Mouse (Mus musculus): Measurements from ENCODE around the gene Sh3tc1.

Gene Sh3tc1

GRCm38 (mm10) chr5:35755131-35755733 lies 15.4 kb upstream of the Sh3tc1 start:
- DNase-seq (ENCODE audit: low spot score) = peak; percentile 75

- no peak for DNase-seq (ENCODE audit: low spot score)
Observed at GRCm38 (mm10) chr5:35751016-35751415, 11.2 kb upstream of the Sh3tc1 start.

GRCm38 (mm10) chr5:35750026-35750425 lies 10.2 kb upstream of the Sh3tc1 start:
- no peak for DNase-seq (ENCODE audit: low spot score)

GRCm38 (mm10) chr5:35749416-35749815 lies 9.6 kb upstream of the Sh3tc1 start:
- DNase-seq (ENCODE audit: low spot score) = no peak

- peak; percentile 74 for DNase-seq (ENCODE audit: low spot score)
Observed at GRCm38 (mm10) chr5:35746910-35747309, 7.1 kb upstream of the Sh3tc1 start.

- DNase-seq (ENCODE audit: low spot score) = no peak
Observed at GRCm38 (mm10) chr5:35745406-35745805, 5.6 kb upstream of the Sh3tc1 start.

- no peak for DNase-seq (ENCODE audit: low spot score)
Observed at GRCm38 (mm10) chr5:35743990-35744722, 4.4 kb upstream of the Sh3tc1 start.

- DNase-seq (ENCODE audit: low spot score) = peak; percentile 87
Observed at GRCm38 (mm10) chr5:35743238-35743951, 3.6 kb upstream of the Sh3tc1 start.

- no peak for DNase-seq (ENCODE audit: low spot score)
Observed at GRCm38 (mm10) chr5:35741225-35741820, 1.5 kb upstream of the Sh3tc1 start.

- DNase-seq (ENCODE audit: low spot score) = no peak
Observed at GRCm38 (mm10) chr5:35740716-35741115, 929 bp upstream of the Sh3tc1 start.

- DNase-seq (ENCODE audit: low spot score) = no peak
Observed at GRCm38 (mm10) chr5:35739005-35739404, 782 bp downstream of the Sh3tc1 start.

GRCm38 (mm10) chr5:35737231-35737901 lies 2.4 kb downstream of the Sh3tc1 start:
- peak; percentile 66 for DNase-seq (ENCODE audit: low spot score)

- DNase-seq (ENCODE audit: low spot score) = no peak
Observed at GRCm38 (mm10) chr5:35733523-35733922, 6.3 kb downstream of the Sh3tc1 start.

GRCm38 (mm10) chr5:35731006-35731405 lies 8.8 kb downstream of the Sh3tc1 start:
- DNase-seq (ENCODE audit: low spot score) = no peak

GRCm38 (mm10) chr5:35730552-35730951 lies 9.2 kb downstream of the Sh3tc1 start:
- DNase-seq (ENCODE audit: low spot score) = no peak

- peak; percentile 79 for DNase-seq (ENCODE audit: low spot score)
Observed at GRCm38 (mm10) chr5:35729844-35730243, 9.9 kb downstream of the Sh3tc1 start.

GRCm38 (mm10) chr5:35728957-35729460 lies 10.8 kb downstream of the Sh3tc1 start:
- DNase-seq (ENCODE audit: low spot score) = peak; percentile 87

GRCm38 (mm10) chr5:35728344-35728956 lies 11.3 kb downstream of the Sh3tc1 start:
- DNase-seq (ENCODE audit: low spot score) = no peak

GRCm38 (mm10) chr5:35727447-35727846 lies 12.3 kb downstream of the Sh3tc1 start:
- no peak for DNase-seq (ENCODE audit: low spot score)

- no peak for DNase-seq (ENCODE audit: low spot score)
Observed at GRCm38 (mm10) chr5:35725840-35726239, 13.9 kb downstream of the Sh3tc1 start.

GRCm38 (mm10) chr5:35723900-35724299 lies 15.9 kb downstream of the Sh3tc1 start:
- DNase-seq (ENCODE audit: low spot score) = no peak

Measured in lung, postnatal 25 days (tissue).